Mouse (Mus musculus) heart, postnatal 36 days (tissue): ENCODE data around the gene Mrpl44. TPM values are rescaled to one million over a fixed set of nuclear protein-coding genes. Genes with fewer than 3 reads are reported as not detected.

Experiments used
- DNase-seq, 2 experiments: peaks; one replicate each; pipeline ENCODE4 v3.0.0; 2021 to 2022
- intact Hi-C: fragments of 180-260 bp; cut with DNase I; formaldehyde crosslinking; loops from one replicate; pipeline ENCODE4 v1.15.1; 2025
- total RNA-seq, 2 experiments: library from RNA; stranded (reverse); gene quantifications; 2 replicates each; pipeline ENCODE4 v1.2.3; 2021

Gene Mrpl44
- total RNA-seq, 2 experiments from 2014 or later: 66.7 to 74.2 TPM

- peak; percentile 6 to 18 for DNase-seq
- intact Hi-C loops: loop anchor here (5.0 kb wide), 1 partner anchor 103 kb away; no protein-coding TSS in a partner anchor
Observed at GRCm38 (mm10) chr1:79823951-79824633, 48.3 kb downstream of the Mrpl44 start.

Other genes with a start within 250 kb of the Mrpl44 start
- under 1 TPM; 0.16 to 0.36 TPM for gene Ap1s3, start 104.0 kb upstream of the Mrpl44 start, total RNA-seq
- 10 to 100 TPM; 17.0 to 19.7 TPM for gene Wdfy1, start 125 bp downstream of the Mrpl44 start, total RNA-seq
- gene Serpine2, start 85.2 kb downstream of the Mrpl44 start, total RNA-seq: 10 to 100 TPM; 18.7 to 27.2 TPM